ENCODE assay signal across 12 mouse cellular contexts in the genomic region with DNA sequence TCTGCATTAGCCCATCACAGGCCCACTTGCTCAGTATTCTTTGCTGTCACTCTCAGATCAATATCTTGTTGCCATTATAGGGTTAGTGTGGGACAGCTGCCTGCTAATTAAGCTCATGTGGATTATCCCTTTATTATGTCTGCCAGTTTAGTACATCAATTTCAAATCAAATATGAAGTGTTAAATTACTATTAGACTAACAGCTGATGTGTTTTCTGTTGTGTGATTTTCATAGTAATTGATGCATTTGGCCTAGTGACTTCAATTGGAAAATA. TPM values are rescaled to one million over a fixed set of nuclear protein-coding genes. Genes with fewer than 3 reads are reported as not detected.
DNase-seq lines count a peak whose midpoint lies in the region; ATAC-seq lines count a peak whose summit lies in the region.
"Had no signal": no experiment of that assay in that cellular context is flagged by ENCODE, and none has a peak within 500 bp of the region (broad histone marks: within the 10 kb centered on the region; RNA-seq: fewer than 3 reads in every experiment).

No protein-coding gene starts in this region.

- DNase-seq in heart, adult 9 months (ENCODE audit: low spot score in 2 of 2): no peak
- no peak for DNase-seq in right cerebral cortex, adult 18-20 months
- DNase-seq: cerebellum, adult 11-12 months; lung, adult 2 months; thymus, postnatal 25 days had no signal

- peak overlapping the region; percentile 83 for H3K27ac ChIP-seq in heart, embryonic 16.5 days (ENCODE audit: low read length)
- peak overlapping the region; percentile 79; the same call in 1 of the 2 replicates for H3K27ac ChIP-seq in embryonic facial prominence, embryonic 15.5 days (replicated peaks)
- no peak overlapping the region for H3K27ac ChIP-seq in limb, embryonic 13.5 days

- 0 out of 2 replicates have a peak, but pooled peaks cover 7% of the 10 kb centered on the region for H3K36me3 ChIP-seq in heart, embryonic 16.5 days (ENCODE audit: control insufficient read depth, insufficient read depth)
- peaks cover 92% of the 10 kb centered on the region for H3K36me3 ChIP-seq in megakaryocyte, embryonic 14.5 days (replicated peaks; ENCODE audit: low read length)
- no peaks in the 10 kb centered on the region for H3K36me3 ChIP-seq in embryonic facial prominence, embryonic 15.5 days
- H3K36me3 ChIP-seq in limb, embryonic 13.5 days: peaks cover 9% of the 10 kb centered on the region
- H3K36me3 ChIP-seq: intestine, embryonic 15.5 days had no signal

- no peaks in the 10 kb centered on the region for H3K27me3 ChIP-seq in heart, embryonic 16.5 days (ENCODE audit: control insufficient read depth, insufficient read depth, low read length)
- H3K27me3 ChIP-seq in megakaryocyte, embryonic 14.5 days (replicated peaks): no peaks in the 10 kb centered on the region
- H3K27me3 ChIP-seq in embryonic facial prominence, embryonic 15.5 days: no peaks in the 10 kb centered on the region
- H3K27me3 ChIP-seq in limb, embryonic 13.5 days: no peaks in the 10 kb centered on the region
- H3K27me3 ChIP-seq: intestine, embryonic 15.5 days; Patski had no signal

- peaks cover 79% of the 10 kb centered on the region for H3K4me1 ChIP-seq in heart, embryonic 16.5 days (ENCODE audit: control insufficient read depth, insufficient read depth, low read length)
- peaks cover 99% of the 10 kb centered on the region for H3K4me1 ChIP-seq in megakaryocyte, embryonic 14.5 days
- peaks cover 34% of the 10 kb centered on the region for H3K4me1 ChIP-seq in embryonic facial prominence, embryonic 15.5 days
- peaks cover 76% of the 10 kb centered on the region for H3K4me1 ChIP-seq in limb, embryonic 13.5 days

- peak overlapping the region; percentile 56 for H3K9ac ChIP-seq in heart, embryonic 16.5 days (ENCODE audit: low read length)
- H3K9ac ChIP-seq in embryonic facial prominence, embryonic 15.5 days: no peak overlapping the region
- no peak overlapping the region for H3K9ac ChIP-seq in limb, embryonic 13.5 days

- no peak for ATAC-seq in heart, embryonic 16.5 days (replicated peaks; ENCODE audit: extremely low read depth, insufficient read depth, low FRiP score)
- ATAC-seq in megakaryocyte, adult 5-6 weeks (ENCODE audit: poor library complexity, severe bottlenecking): no peak
- ATAC-seq in embryonic facial prominence, embryonic 15.5 days (ENCODE audit: insufficient number of reproducible peaks, low FRiP score, low TSS enrichment, low read depth): no peak
- no peak for ATAC-seq in limb, embryonic 13.5 days (ENCODE audit: low FRiP score, low read depth)
- ATAC-seq: Patski had no signal

- no peak overlapping the region for H3K4me3 ChIP-seq in heart, embryonic 16.5 days (ENCODE audit: low read length)
- H3K4me3 ChIP-seq in megakaryocyte, embryonic 14.5 days (replicated peaks): peak overlapping the region; percentile 79
- H3K4me3 ChIP-seq in embryonic facial prominence, embryonic 15.5 days (replicated peaks): no peak overlapping the region
- no peak overlapping the region for H3K4me3 ChIP-seq in limb, embryonic 13.5 days
- H3K4me3 ChIP-seq: intestine, embryonic 15.5 days had no signal

- no peaks in the 10 kb centered on the region for H3K9me3 ChIP-seq in heart, embryonic 16.5 days (replicated peaks; ENCODE audit: control insufficient read depth, low read length)
- no peaks in the 10 kb centered on the region for H3K9me3 ChIP-seq in megakaryocyte, embryonic 14.5 days
- H3K9me3 ChIP-seq in embryonic facial prominence, embryonic 15.5 days (replicated peaks): no peaks in the 10 kb centered on the region
- H3K9me3 ChIP-seq in limb, embryonic 13.5 days: no peaks in the 10 kb centered on the region
- H3K9me3 ChIP-seq: intestine, embryonic 15.5 days had no signal

- H3K4me2 ChIP-seq in heart, embryonic 16.5 days (ENCODE audit: low read depth, low read length): peak overlapping the region; percentile 37; the same call in 1 of the 2 replicates
- H3K4me2 ChIP-seq in embryonic facial prominence, embryonic 15.5 days (replicated peaks): no peak overlapping the region
- H3K4me2 ChIP-seq in limb, embryonic 13.5 days (replicated peaks): 0 out of 2 replicates have a peak overlapping the region, but pooled peaks have one; percentile 37

RNA-seq across cellular contexts. Expression of a gene that starts 25.5 kb away (rescaled TPM):
- 21.6 and 21.7 TPM in 2 replicates for polyA plus RNA-seq in heart, embryonic 16.5 days (2015; fragmentation: Nextera tagmentation; extraction: Ambion mirVana)
- 52.8 and 186 TPM in 2 replicates for polyA plus RNA-seq in megakaryocyte, embryonic 14.5 days (2012; ENCODE audit: insufficient read depth, low replicate concordance)
- 12.3 and 12.7 TPM in 2 replicates for total RNA-seq in megakaryocyte, adult 5-6 weeks (2015)
- total RNA-seq in megakaryocyte, adult 5-6 weeks (2017): 14.6 and 18.0 TPM in 2 replicates
- 11.7 TPM in 2 replicates for polyA plus RNA-seq in embryonic facial prominence, embryonic 15.5 days (2015; fragmentation: Nextera tagmentation; extraction: Ambion mirVana)
- polyA plus RNA-seq in limb, embryonic 13.5 days (2015; fragmentation: Nextera tagmentation; extraction: Ambion mirVana): 8.0 and 8.7 TPM in 2 replicates
